9 mouse cellular contexts compared by ENCODE assay signal in genomic region chr8:121874031-121874430, GRCm38 (mm10). TPM values are rescaled to one million over a fixed set of nuclear protein-coding genes. Genes with fewer than 3 reads are reported as not detected.
DNase-seq lines count a peak whose midpoint lies in the region; ATAC-seq and TF ChIP-seq lines count a peak whose summit lies in the region.
"Had no signal": no experiment of that assay in that cellular context is flagged by ENCODE, and none has a peak within 500 bp of the region (broad histone marks: within the 10 kb centered on the region; RNA-seq: fewer than 3 reads in every experiment).

No protein-coding gene starts in this region.

- peak; percentile 33; the same call in 1 of the 2 replicates for TF ChIP-seq CTCF in thymus, adult 2 months (IDR thresholded peaks at IDR 0.05; ENCODE audit: borderline replicate concordance, control insufficient read depth, extremely low read depth, insufficient read depth, low read length, poor library complexity)
- TF ChIP-seq CTCF in liver, adult 2 months (IDR thresholded peaks at IDR 0.05; ENCODE audit: low read depth, low read length): peak; percentile 96
- TF ChIP-seq CTCF in small intestine, adult 2 months (IDR thresholded peaks at IDR 0.05; ENCODE audit: extremely low read depth, insufficient read length, insufficient replicate concordance, low read depth, low read length): peak; percentile 68

- no peak overlapping the region for H3K9ac ChIP-seq in liver, adult 2 months (ENCODE audit: low read depth, low read length)

- no peaks in the 10 kb centered on the region for H3K27me3 ChIP-seq in thymus, adult 2 months (ENCODE audit: control insufficient read depth, insufficient read depth, low read length)
- peaks cover 12% of the 10 kb centered on the region; the same call in 1 of the 2 replicates for H3K27me3 ChIP-seq in embryonic facial prominence, embryonic 10.5 days (replicated peaks; ENCODE audit: low read depth, poor library complexity, severe bottlenecking)
- no peaks in the 10 kb centered on the region for H3K27me3 ChIP-seq in liver, adult 2 months (ENCODE audit: control insufficient read depth, insufficient read depth, low read length)
- no peaks in the 10 kb centered on the region for H3K27me3 ChIP-seq in small intestine, adult 2 months (ENCODE audit: control insufficient read depth, insufficient read depth, low read length)

- no peak overlapping the region for H3K27ac ChIP-seq in thymus, adult 2 months (ENCODE audit: control insufficient read depth, insufficient read depth, low read length)
- H3K27ac ChIP-seq in embryonic facial prominence, embryonic 10.5 days (replicated peaks): no peak overlapping the region
- no peak overlapping the region for H3K27ac ChIP-seq in liver, adult 2 months (replicated peaks; ENCODE audit: insufficient read depth, low read depth, low read length)
- H3K27ac ChIP-seq in small intestine, adult 2 months (ENCODE audit: insufficient read depth, low read depth, low read length): no peak overlapping the region

- H3K4me1 ChIP-seq in thymus, adult 2 months (replicated peaks; ENCODE audit: control insufficient read depth, insufficient read depth, low read length): no peaks in the 10 kb centered on the region
- H3K4me1 ChIP-seq in embryonic facial prominence, embryonic 10.5 days: peaks cover 25% of the 10 kb centered on the region
- H3K4me1 ChIP-seq in liver, adult 2 months (ENCODE audit: control insufficient read depth, insufficient read depth, low read length): peaks cover 2% of the 10 kb centered on the region; the same call in 1 of the 2 replicates
- H3K4me1 ChIP-seq in small intestine, adult 2 months (ENCODE audit: control insufficient read depth, insufficient read depth, insufficient read length, low read length): no peaks in the 10 kb centered on the region

- no peak overlapping the region for H3K4me3 ChIP-seq in thymus, adult 2 months (ENCODE audit: control insufficient read depth, insufficient read depth, low read length)
- H3K4me3 ChIP-seq in embryonic facial prominence, embryonic 10.5 days: no peak overlapping the region
- no peak overlapping the region for H3K4me3 ChIP-seq in liver, adult 2 months (ENCODE audit: insufficient read depth, low read depth, low read length)
- H3K4me3 ChIP-seq in small intestine, adult 2 months (ENCODE audit: low read depth, low read length): no peak overlapping the region
- H3K4me3 ChIP-seq: erythroblast, embryonic 14.5 days had no signal

- WGBS in thymus, adult 2 months: 71% methylated on average over 9 of the region's 9 CpGs
- WGBS in embryonic facial prominence, embryonic 10.5 days: 69% methylated on average over 9 of the region's 9 CpGs
- WGBS in liver, adult 2 months: 36% methylated on average over 9 of the region's 9 CpGs
- 48% methylated on average over 9 of the region's 9 CpGs for WGBS in small intestine, adult 2 months

- H3K36me3 ChIP-seq in thymus, adult 2 months (ENCODE audit: control insufficient read depth, insufficient read depth, low read length): no peaks in the 10 kb centered on the region
- H3K36me3 ChIP-seq in embryonic facial prominence, embryonic 10.5 days (replicated peaks): no peaks in the 10 kb centered on the region
- no peaks in the 10 kb centered on the region for H3K36me3 ChIP-seq in liver, adult 2 months (ENCODE audit: control insufficient read depth, insufficient read depth, low read length)
- H3K36me3 ChIP-seq in small intestine, adult 2 months (ENCODE audit: control insufficient read depth, insufficient read depth, low read length): no peaks in the 10 kb centered on the region

- DNase-seq in thymus, adult 2 months: peak; percentile 18
- no peak for DNase-seq in thymus, adult 18-20 months
- DNase-seq in embryonic facial prominence, embryonic 10.5 days (ENCODE audit: low spot score): peak; percentile 54
- peak; percentile 59 to 60 for DNase-seq in heart, postnatal 36 days
- peak; percentile 53 for DNase-seq in liver, adult 2 months (ENCODE audit: extremely low read depth, low read depth, low spot score)
- DNase-seq in cerebellum, adult 18-20 months: no peak

- intact Hi-C loops in heart, postnatal 36 days (cut with DNase I): loop anchor here (1.0 kb wide), 2 partner anchors 35 to 51 kb away; no protein-coding TSS in a partner anchor

- H3K9me3 ChIP-seq in embryonic facial prominence, embryonic 10.5 days: no peaks in the 10 kb centered on the region

- no peak for ATAC-seq in activated CD4-positive, CD25-positive, alpha-beta regulatory T cell, adult 4 months

- no peak for TF ChIP-seq POLR2A in thymus, adult 2 months (IDR thresholded peaks at IDR 0.05; ENCODE audit: control insufficient read depth, extremely low read depth, insufficient read depth, low read length, poor library complexity)
- TF ChIP-seq POLR2A in liver, adult 2 months (IDR thresholded peaks at IDR 0.05; ENCODE audit: extremely low read depth, insufficient read depth, low read length): no peak
- no peak for TF ChIP-seq POLR2A in small intestine, adult 2 months (IDR thresholded peaks at IDR 0.05; ENCODE audit: low read depth, low read length)

- no peaks in the 10 kb centered on the region for H3K79me2 ChIP-seq in liver, adult 2 months (ENCODE audit: control insufficient read depth, insufficient read depth, low read length)

RNA-seq across cellular contexts. Expression of gene Slc7a5, which starts 33.5 kb away (rescaled TPM):
- polyA plus RNA-seq in thymus, adult 2 months (2012; rRNA removed): 45.9 and 66.8 TPM in 2 replicates
- 18.7 and 21.0 TPM in 2 replicates for polyA plus RNA-seq in embryonic facial prominence, embryonic 10.5 days (2016; fragmentation: Nextera tagmentation; extraction: Ambion mirVana)
- 1 to 10 TPM; 3.1 to 3.6 TPM for total RNA-seq in heart, postnatal 36 days (2021)
- total RNA-seq in liver, adult 2 months (2014; rRNA removed): 1.1 and 1.9 TPM in 2 replicates
- polyA plus RNA-seq in liver, adult 2 months (2012; rRNA removed): 2.3 and 4.5 TPM in 2 replicates
- 10.9 and 11.5 TPM in 2 replicates for polyA plus RNA-seq in small intestine, adult 2 months (2012; rRNA removed)
- 1 to 10 TPM; 4.7 to 6.6 TPM for polyA plus RNA-seq in activated CD4-positive, CD25-positive, alpha-beta regulatory T cell, adult 4 months (2017; shearing (Covaris generic))

RNA-seq across cellular contexts. Expression of gene Klhdc4, which starts 44.7 kb away (rescaled TPM):
- polyA plus RNA-seq in thymus, adult 2 months (2012; rRNA removed): 29.9 and 34.8 TPM in 2 replicates
- 67.3 and 71.2 TPM in 2 replicates for polyA plus RNA-seq in embryonic facial prominence, embryonic 10.5 days (2016; fragmentation: Nextera tagmentation; extraction: Ambion mirVana)
- total RNA-seq in heart, postnatal 36 days (2021): 10 to 100 TPM; 12.2 to 12.3 TPM
- 14.3 and 14.8 TPM in 2 replicates for total RNA-seq in liver, adult 2 months (2014; rRNA removed)
- 6.8 and 11.9 TPM in 2 replicates for polyA plus RNA-seq in liver, adult 2 months (2012; rRNA removed)
- polyA plus RNA-seq in small intestine, adult 2 months (2012; rRNA removed): 7.1 and 10.8 TPM in 2 replicates
- 10 to 100 TPM; 17.7 to 18.6 TPM for polyA plus RNA-seq in activated CD4-positive, CD25-positive, alpha-beta regulatory T cell, adult 4 months (2017; shearing (Covaris generic))

Comparison
In these comparisons a context has a peak if more than half of its experiments do, and no peak if none do; other contexts are left out.
1. DNase-seq: peak in thymus, adult 2 months (single experiment), embryonic facial prominence, embryonic 10.5 days (single experiment), heart, postnatal 36 days (2 of 2) and liver, adult 2 months (single experiment); none in thymus, adult 18-20 months (0 of 2) and cerebellum, adult 18-20 months (0 of 2).
2. CTCF ChIP-seq: peak in every context shown above with its lines; median percentile 96 in liver, adult 2 months; 68 in small intestine, adult 2 months; 33 in thymus, adult 2 months.